11 mouse cellular contexts compared by ENCODE assay signal in the genomic region with DNA sequence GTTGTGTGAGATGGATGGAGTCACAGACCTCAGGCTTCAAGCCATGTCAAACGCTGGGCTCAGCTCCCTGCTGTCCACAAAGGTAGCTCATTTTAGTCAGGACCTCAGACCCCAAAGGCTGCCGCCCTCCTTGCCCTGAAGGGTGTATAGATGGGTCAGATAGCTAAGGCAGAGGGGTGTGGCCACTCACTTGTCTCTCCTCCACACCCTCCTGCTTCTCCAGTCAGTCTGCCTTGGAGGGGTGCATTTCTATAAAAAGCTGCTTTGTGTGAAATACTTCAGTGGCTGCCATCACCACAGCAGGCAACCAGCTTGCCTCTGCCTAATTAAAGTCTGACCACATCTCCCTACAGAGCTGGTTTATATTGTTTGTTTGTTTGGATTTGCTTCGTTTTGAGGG.
DNase-seq lines count a peak whose midpoint lies in the region; ATAC-seq and TF ChIP-seq lines count a peak whose summit lies in the region.
"Had no signal": no experiment of that assay in that cellular context is flagged by ENCODE, and none has a peak within 500 bp of the region (broad histone marks: within the 10 kb centered on the region; RNA-seq: fewer than 3 reads in every experiment).

No protein-coding gene starts in this region.

- peak; percentile 15; the same call in 1 of the 2 replicates for ATAC-seq in lung, embryonic 16.5 days (ENCODE audit: low read depth)
- peak; percentile 59 for ATAC-seq in forebrain, embryonic 13.5 days
- no peak; the same call in 1 of the 2 replicates for ATAC-seq in limb, embryonic 13.5 days (ENCODE audit: low FRiP score, low read depth)
- ATAC-seq: activated CD4-positive, CD25-positive, alpha-beta regulatory T cell, adult 4 months had no signal

- 51% methylated on average over 3 of the region's 3 CpGs for WGBS in lung, embryonic 16.5 days
- 36% methylated on average over 3 of the region's 3 CpGs for WGBS in forebrain, embryonic 13.5 days
- whole genome bisulfite sequencing in limb, embryonic 13.5 days, result 39% methylated on average over 3 of the region's 3 CpGs

- no peak for TF ChIP-seq POLR2A in brain, embryonic 14.5 days (IDR thresholded peaks at IDR 0.05; ENCODE audit: borderline replicate concordance, extremely low read depth, insufficient read depth, insufficient read length, poor library complexity, severe bottlenecking)

- no peaks in the 10 kb centered on the region for H3K36me3 ChIP-seq in lung, embryonic 16.5 days (ENCODE audit: control insufficient read depth, insufficient read depth, low read length)
- H3K36me3 ChIP-seq in forebrain, embryonic 13.5 days (ENCODE audit: poor library complexity, severe bottlenecking), result no peaks in the 10 kb centered on the region
- no peaks in the 10 kb centered on the region for H3K36me3 ChIP-seq in limb, embryonic 13.5 days

- H3K27ac ChIP-seq in lung, embryonic 16.5 days (ENCODE audit: low read length), result peak overlapping the region; percentile 32; the same call in 1 of the 2 replicates
- 0 out of 2 replicates have a peak overlapping the region, but pooled peaks have one; percentile 32 for H3K27ac ChIP-seq in forebrain, embryonic 13.5 days
- H3K27ac ChIP-seq in limb, embryonic 13.5 days, result 0 out of 2 replicates have a peak overlapping the region, but pooled peaks have one; percentile 10
- H3K27ac ChIP-seq: liver, embryonic 14.5 days had no signal

- no peaks in the 10 kb centered on the region for H3K9me3 ChIP-seq in lung, embryonic 16.5 days (ENCODE audit: control insufficient read depth, low read length)
- H3K9me3 ChIP-seq in forebrain, embryonic 13.5 days (replicated peaks), result no peaks in the 10 kb centered on the region
- H3K9me3 ChIP-seq in limb, embryonic 13.5 days, result no peaks in the 10 kb centered on the region

- TF ChIP-seq CTCF in brain, embryonic 14.5 days (IDR thresholded peaks at IDR 0.05; ENCODE audit: borderline replicate concordance, extremely low read depth, insufficient read depth, insufficient read length), result no peak

- H3K9ac ChIP-seq in lung, embryonic 16.5 days (ENCODE audit: low read length), result no peak overlapping the region
- H3K9ac ChIP-seq in forebrain, embryonic 13.5 days, result no peak overlapping the region
- no peak overlapping the region for H3K9ac ChIP-seq in limb, embryonic 13.5 days
- H3K9ac ChIP-seq: liver, embryonic 14.5 days had no signal

- peaks cover 8% of the 10 kb centered on the region for H3K4me1 ChIP-seq in lung, embryonic 16.5 days (replicated peaks; ENCODE audit: control insufficient read depth, insufficient read depth, low read length)
- H3K4me1 ChIP-seq in forebrain, embryonic 13.5 days, result peaks cover 7% of the 10 kb centered on the region
- H3K4me1 ChIP-seq in limb, embryonic 13.5 days, result 0 out of 2 replicates have a peak, but pooled peaks cover 6% of the 10 kb centered on the region

- H3K4me3 ChIP-seq in lung, embryonic 16.5 days (ENCODE audit: low read length), result no peak overlapping the region
- no peak overlapping the region for H3K4me3 ChIP-seq in forebrain, embryonic 13.5 days
- H3K4me3 ChIP-seq in limb, embryonic 13.5 days, result no peak overlapping the region

- DNase-seq in lung, postnatal 36 days, result no peak
- DNase-seq in brain, embryonic 14.5 days (ENCODE audit: low read depth), result peak; percentile 72
- DNase-seq in kidney, postnatal 25 days, result no peak
- DNase-seq in ovary, postnatal 36 days (ENCODE audit: low spot score), result no peak
- DNase-seq: cerebellum, adult 11 months; thymus, adult 2 months had no signal

- H3K4me2 ChIP-seq in lung, embryonic 16.5 days (ENCODE audit: low read depth, low read length), result no peak overlapping the region
- H3K4me2 ChIP-seq in forebrain, embryonic 13.5 days, result no peak overlapping the region
- no peak overlapping the region for H3K4me2 ChIP-seq in limb, embryonic 13.5 days (replicated peaks)

- H3K27me3 ChIP-seq in lung, embryonic 16.5 days (ENCODE audit: control insufficient read depth, insufficient read depth, low read depth, low read length), result no peaks in the 10 kb centered on the region
- no peaks in the 10 kb centered on the region for H3K27me3 ChIP-seq in forebrain, embryonic 13.5 days
- no peaks in the 10 kb centered on the region for H3K27me3 ChIP-seq in limb, embryonic 13.5 days
